Mouse (Mus musculus): ENCODE measurements around the gene Adarb2. TPM values are rescaled to one million over a fixed set of nuclear protein-coding genes. Genes with fewer than 3 reads are reported as not detected.

The Adarb2 gene
- total and polyA plus RNA-seq, 3 experiments, result 0.42 to 0.57 TPM; not detected in 1

DNA sequence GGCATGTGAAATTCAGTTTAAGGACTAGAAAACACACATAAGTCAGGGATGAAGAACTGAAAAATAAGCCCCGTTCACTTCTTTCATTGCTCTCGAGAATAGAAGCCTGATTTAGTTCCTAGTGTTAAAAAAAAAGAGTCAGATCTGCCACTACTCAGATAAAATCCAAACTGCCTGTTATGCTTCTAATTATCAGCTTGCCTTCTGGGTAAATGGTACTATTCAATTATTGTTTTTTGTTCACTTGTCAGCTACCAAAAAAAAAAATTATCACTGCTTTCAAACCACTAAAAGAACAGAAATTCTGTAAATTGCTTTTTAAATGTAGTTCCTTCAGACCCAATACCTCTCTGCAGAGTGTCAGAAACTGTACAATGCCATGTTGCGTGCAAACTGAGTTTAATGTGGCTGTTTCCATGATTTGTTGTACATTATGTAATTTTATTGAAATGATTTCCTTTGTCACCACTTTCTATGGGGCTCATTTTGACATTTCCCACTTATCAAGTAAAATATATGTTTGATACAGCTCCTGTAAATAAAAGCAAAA lies 199.7 kb downstream of the Adarb2 start:
- no peaks in the 10 kb centered on the region for H3K36me3 ChIP-seq (ENCODE audit: control insufficient read depth in 1 of 2, insufficient read depth in 2 of 2, low read length in 2 of 2)
- H3K4me1 ChIP-seq (ENCODE audit: control insufficient read depth in 1 of 2, insufficient read depth in 2 of 2, low read length in 2 of 2), result no peaks in the 10 kb centered on the region
- no peak overlapping the region for H3K4me3 ChIP-seq (ENCODE audit: control insufficient read depth in 1 of 2, insufficient read depth in 1 of 2, low read depth in 2 of 2, low read length in 2 of 2)
- no peak for DNase-seq (ENCODE audit: low read depth, low spot score)
- H3K27ac ChIP-seq (ENCODE audit: control insufficient read depth, low read depth, low read length), result no peak overlapping the region
- no peak overlapping the region for H3K9ac ChIP-seq (ENCODE audit: control insufficient read depth, low read depth, low read length, poor library complexity, severe bottlenecking)
- H3K27me3 ChIP-seq (ENCODE audit: control insufficient read depth in 1 of 2, insufficient read depth in 2 of 2, low read length in 2 of 2), result no peaks in the 10 kb centered on the region
- no peaks in the 10 kb centered on the region for H3K79me2 ChIP-seq (ENCODE audit: control insufficient read depth, insufficient read depth, low read length, poor library complexity)
- H3K9me3 ChIP-seq (replicated peaks; ENCODE audit: insufficient read depth, low read length), result no peaks in the 10 kb centered on the region
- TF ChIP-seq CHD1 (IDR thresholded peaks at IDR 0.05; ENCODE audit: low read depth, low read length), result no peak
- TF ChIP-seq SIN3A (IDR thresholded peaks at IDR 0.05; ENCODE audit: low read length), result no peak
- TF ChIP-seq MXI1 (IDR thresholded peaks at IDR 0.05; ENCODE audit: low read depth, low read length), result no peak
- no peak for TF ChIP-seq JUND (IDR thresholded peaks at IDR 0.05; ENCODE audit: low read depth, low read length)
- no peak for TF ChIP-seq RAD21 (IDR thresholded peaks at IDR 0.05; ENCODE audit: low read depth, low read length)
- TF ChIP-seq CHD2 (IDR thresholded peaks at IDR 0.05; ENCODE audit: low read length), result no peak
- TF ChIP-seq GABPA (IDR thresholded peaks at IDR 0.05; ENCODE audit: low read depth, low read length), result no peak

DNA sequence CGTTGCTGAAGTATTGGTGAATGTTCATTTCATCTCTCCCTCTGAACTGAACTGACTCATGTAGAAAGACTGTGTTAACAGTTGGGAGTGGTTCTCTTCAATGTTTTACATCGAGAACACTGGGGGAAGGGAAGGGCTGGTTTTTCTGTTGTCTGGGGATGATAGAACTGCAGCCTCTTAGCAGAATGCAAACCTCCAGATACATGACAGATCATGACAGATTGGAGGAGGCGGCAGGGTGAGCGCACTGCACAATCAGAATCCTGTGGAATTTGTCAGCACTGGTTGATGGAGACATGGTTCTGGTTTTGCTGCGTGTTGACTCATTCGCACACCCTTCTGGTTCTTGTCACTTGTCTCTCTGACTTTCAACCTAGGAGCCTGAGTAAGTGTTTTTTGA lies 203.4 kb downstream of the Adarb2 start:
- Histone ChIP-seq H3K4me1 (ENCODE audit: control insufficient read depth in 1 of 2, insufficient read depth in 2 of 2, low read length in 2 of 2) (no peaks in the 10 kb centered on the region), H3K27ac (ENCODE audit: control insufficient read depth, low read depth, low read length) (no peak overlapping the region), H3K27me3 (ENCODE audit: control insufficient read depth in 1 of 2, insufficient read depth in 2 of 2, low read length in 2 of 2) (no peaks in the 10 kb centered on the region), H3K4me3 (ENCODE audit: control insufficient read depth in 1 of 2, insufficient read depth in 1 of 2, low read depth in 2 of 2, low read length in 2 of 2) (no peak overlapping the region), H3K36me3 (ENCODE audit: control insufficient read depth in 1 of 2, insufficient read depth in 2 of 2, low read length in 2 of 2) (no peaks in the 10 kb centered on the region), H3K79me2 (ENCODE audit: control insufficient read depth, insufficient read depth, low read length, poor library complexity) (no peaks in the 10 kb centered on the region), H3K9me3 (replicated peaks; ENCODE audit: insufficient read depth, low read length) (no peaks in the 10 kb centered on the region), H3K9ac (ENCODE audit: control insufficient read depth, low read depth, low read length, poor library complexity, severe bottlenecking) (no peak overlapping the region)
- DNase-seq (ENCODE audit: low read depth, low spot score), result no peak
- no peak for TF ChIP-seq ZC3H11A (IDR thresholded peaks at IDR 0.05; ENCODE audit: low read depth, low read length)
- TF ChIP-seq RAD21 (IDR thresholded peaks at IDR 0.05; ENCODE audit: low read depth, low read length), result no peak
- no peak for TF ChIP-seq MYC (IDR thresholded peaks at IDR 0.05; ENCODE audit: low read depth, low read length)
- TF ChIP-seq TAL1 (IDR thresholded peaks at IDR 0.05; ENCODE audit: low read length), result no peak
- TF ChIP-seq EP300 (IDR thresholded peaks at IDR 0.05; ENCODE audit: low read depth in 1 of 2, low read length in 2 of 2), result no peak
- TF ChIP-seq USF1 (IDR thresholded peaks at IDR 0.05; ENCODE audit: low read depth, low read length), result no peak
- TF ChIP-seq NRF1 (IDR thresholded peaks at IDR 0.05; ENCODE audit: insufficient read depth, low read depth, low read length, poor library complexity, severe bottlenecking), result no peak
- TF ChIP-seq RCOR1 (IDR thresholded peaks at IDR 0.05; ENCODE audit: low read depth, low read length), result no peak
- TF ChIP-seq SIN3A (IDR thresholded peaks at IDR 0.05; ENCODE audit: low read length), result no peak
- TF ChIP-seq ELF1 (IDR thresholded peaks at IDR 0.05; ENCODE audit: low read depth, low read length), result no peak
- TF ChIP-seq JUND (IDR thresholded peaks at IDR 0.05; ENCODE audit: low read depth, low read length), result no peak
- no peak for TF ChIP-seq CTCF (IDR thresholded peaks at IDR 0.05 in 2 of 3, conservative IDR thresholded peaks at IDR 0.05 in 1 of 3; ENCODE audit: control insufficient read depth in 1 of 3, insufficient read depth in 1 of 3, low read depth in 2 of 3, low read length in 3 of 3, poor library complexity in 1 of 3, severe bottlenecking in 1 of 3)
- TF ChIP-seq POLR2AphosphoS2 (IDR thresholded peaks at IDR 0.05; ENCODE audit: low read length), result no peak
- no peak for TF ChIP-seq GATA1 (IDR thresholded peaks at IDR 0.05; ENCODE audit: low read depth, low read length)
- no peak for TF ChIP-seq GABPA (IDR thresholded peaks at IDR 0.05; ENCODE audit: low read depth, low read length)
- no peak for TF ChIP-seq ZKSCAN1 (IDR thresholded peaks at IDR 0.05; ENCODE audit: low read depth, low read length)
- no peak for TF ChIP-seq MAFK (IDR thresholded peaks at IDR 0.05; ENCODE audit: borderline replicate concordance, low read depth, low read length)
- no peak for TF ChIP-seq NELFE (IDR thresholded peaks at IDR 0.05; ENCODE audit: low read depth, low read length)
- TF ChIP-seq HCFC1 (IDR thresholded peaks at IDR 0.05; ENCODE audit: low read depth, low read length), result no peak
- no peak for TF ChIP-seq ETS1 (IDR thresholded peaks at IDR 0.05; ENCODE audit: low read depth, low read length)
